11 mouse cellular contexts compared by ENCODE assay signal in the genomic region with DNA sequence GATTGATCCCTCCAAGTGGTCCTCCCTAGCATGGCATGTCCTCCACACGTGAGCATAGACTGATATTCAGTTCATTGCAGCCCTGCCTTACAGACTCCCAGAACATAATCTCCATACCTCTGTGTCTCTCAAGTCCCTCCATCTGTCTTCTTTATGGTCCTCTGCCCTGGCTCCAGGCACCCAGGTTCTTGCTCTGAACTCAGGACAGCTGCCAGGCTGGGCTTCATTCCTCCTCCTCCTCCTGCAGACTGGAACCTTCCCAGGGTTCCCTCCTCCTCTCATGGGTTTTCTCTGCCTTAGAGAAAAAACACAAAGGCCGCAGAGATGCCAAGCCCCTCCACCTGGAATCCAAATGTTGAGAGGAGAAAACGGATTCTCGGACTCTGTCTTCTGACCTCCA. TPM values are rescaled to one million over a fixed set of nuclear protein-coding genes. Genes with fewer than 3 reads are reported as not detected.
DNase-seq lines count a peak whose midpoint lies in the region; ATAC-seq lines count a peak whose summit lies in the region.
"Had no signal": no experiment of that assay in that cellular context is flagged by ENCODE, and none has a peak within 500 bp of the region (broad histone marks: within the 10 kb centered on the region; RNA-seq: fewer than 3 reads in every experiment).

No protein-coding gene starts in this region.

- ATAC-seq in forebrain, embryonic 14.5 days: no peak
- ATAC-seq in midbrain, embryonic 11.5 days (ENCODE audit: low FRiP score): no peak

- 39% methylated on average over 4 of the region's 4 CpGs for WGBS in forebrain, embryonic 14.5 days
- WGBS in midbrain, embryonic 11.5 days: 57% methylated on average over 4 of the region's 4 CpGs

- H3K27ac ChIP-seq in forebrain, embryonic 14.5 days (ENCODE audit: low read depth, low read length): peak overlapping the region; percentile 58; the same call in 1 of the 2 replicates
- no peak overlapping the region for H3K27ac ChIP-seq in midbrain, embryonic 11.5 days (ENCODE audit: low read depth, low read length)
- H3K27ac ChIP-seq: heart, adult 2 months had no signal

- H3K36me3 ChIP-seq in forebrain, embryonic 14.5 days (ENCODE audit: control insufficient read depth, insufficient read depth, low read length): no peaks in the 10 kb centered on the region
- H3K36me3 ChIP-seq in midbrain, embryonic 11.5 days (ENCODE audit: control insufficient read depth, insufficient read depth, low read length): no peaks in the 10 kb centered on the region

- peaks cover 8% of the 10 kb centered on the region; the same call in 1 of the 2 replicates for H3K4me1 ChIP-seq in forebrain, embryonic 14.5 days (ENCODE audit: control insufficient read depth, insufficient read depth, low read length)
- H3K4me1 ChIP-seq in midbrain, embryonic 11.5 days (ENCODE audit: control insufficient read depth, insufficient read depth, low read length): no peaks in the 10 kb centered on the region

- no peaks in the 10 kb centered on the region for H3K9me3 ChIP-seq in forebrain, embryonic 14.5 days (replicated peaks; ENCODE audit: control insufficient read depth, low read length)
- no peaks in the 10 kb centered on the region for H3K9me3 ChIP-seq in midbrain, embryonic 11.5 days (ENCODE audit: control insufficient read depth, low read length)

- H3K9ac ChIP-seq in forebrain, embryonic 14.5 days (ENCODE audit: low read length): peak overlapping the region; percentile 32; the same call in 1 of the 2 replicates
- H3K9ac ChIP-seq in midbrain, embryonic 11.5 days (ENCODE audit: low read length): no peak overlapping the region; the same call in 1 of the 2 replicates

- DNase-seq in embryo, embryonic 11 days: peak; percentile 7
- no peak for DNase-seq in embryo, embryonic 9.5 days (ENCODE audit: extremely low spot score)
- DNase-seq in cerebellum, adult 18-20 months: peak; percentile 44 to 51
- DNase-seq in forebrain, embryonic 14.5 days (ENCODE audit: low spot score): no peak
- peak; percentile 82 for DNase-seq in midbrain, embryonic 11.5 days (ENCODE audit: low spot score, missing footprints)
- no peak for DNase-seq in thymus, postnatal 14 days
- DNase-seq in adipocyte (ENCODE audit: low spot score): no peak
- DNase-seq in spleen, adult 18-20 months: no peak
- DNase-seq: heart, adult 2 months; layer of hippocampus, adult 9-11 months had no signal

- peak overlapping the region; percentile 21; the same call in 1 of the 2 replicates for H3K4me2 ChIP-seq in forebrain, embryonic 14.5 days (ENCODE audit: low read length)
- H3K4me2 ChIP-seq in midbrain, embryonic 11.5 days: no peak overlapping the region
- H3K4me2 ChIP-seq: liver, embryonic 11.5 days had no signal

- H3K27me3 ChIP-seq in forebrain, embryonic 14.5 days (replicated peaks; ENCODE audit: control insufficient read depth, insufficient read depth, low read length): no peaks in the 10 kb centered on the region
- H3K27me3 ChIP-seq in midbrain, embryonic 11.5 days (ENCODE audit: control insufficient read depth, insufficient read depth, low read length): no peaks in the 10 kb centered on the region

- H3K4me3 ChIP-seq in forebrain, embryonic 14.5 days (ENCODE audit: low read depth, low read length): no peak overlapping the region
- H3K4me3 ChIP-seq in midbrain, embryonic 11.5 days (ENCODE audit: low read depth, low read length): no peak overlapping the region
- H3K4me3 ChIP-seq: heart, adult 2 months had no signal

RNA-seq across cellular contexts. Expression of gene Kmt5b, which starts 24.5 kb away (rescaled TPM):
- 32.8 and 48.7 TPM in 2 replicates for polyA plus RNA-seq in forebrain, embryonic 14.5 days (2014; fragmentation: Nextera tagmentation; extraction: Ambion mirVana)
- 40.3 and 45.1 TPM in 2 replicates for polyA plus RNA-seq in midbrain, embryonic 11.5 days (2014; fragmentation: Nextera tagmentation; extraction: Ambion mirVana)

RNA-seq across cellular contexts. Expression of gene 1810055G02Rik, which starts 34.6 kb away (rescaled TPM):
- 29.7 and 34.6 TPM in 2 replicates for polyA plus RNA-seq in forebrain, embryonic 14.5 days (2014; fragmentation: Nextera tagmentation; extraction: Ambion mirVana)
- polyA plus RNA-seq in midbrain, embryonic 11.5 days (2014; fragmentation: Nextera tagmentation; extraction: Ambion mirVana): 34.6 and 38.9 TPM in 2 replicates

RNA-seq across cellular contexts. Expression of gene Lrp5, which starts 56.4 kb away (rescaled TPM):
- polyA plus RNA-seq in forebrain, embryonic 14.5 days (2014; fragmentation: Nextera tagmentation; extraction: Ambion mirVana): 1.8 and 2.1 TPM in 2 replicates
- polyA plus RNA-seq in midbrain, embryonic 11.5 days (2014; fragmentation: Nextera tagmentation; extraction: Ambion mirVana): 2.6 and 2.8 TPM in 2 replicates

Comparison
In these comparisons a context has a peak if more than half of its experiments do, and no peak if none do; other contexts are left out.
1. DNase-seq: peak in embryo, embryonic 11 days (single experiment), cerebellum, adult 18-20 months (2 of 2) and midbrain, embryonic 11.5 days (single experiment); none in embryo, embryonic 9.5 days (single experiment), forebrain, embryonic 14.5 days (single experiment), thymus, postnatal 14 days (single experiment), adipocyte (single experiment) and spleen, adult 18-20 months (0 of 2).